Mouse (Mus musculus) granulocyte monocyte progenitor cell, adult 5-6 weeks (primary cell): Measurements from ENCODE around the gene B4galnt2. TPM values are rescaled to one million over a fixed set of nuclear protein-coding genes. Genes with fewer than 3 reads are reported as not detected.
"Not testable (repeated sequence)": the region's sequence is repeated elsewhere in the genome, so short reads cannot be mapped to it uniquely, and the experiment has no call there.

Experiments
- ATAC-seq: replicated peaks from 2 replicates; pipeline ENCODE4 v1.8.0; 2016; ENCODE audit warnings: mild to moderate bottlenecking, moderate TSS enrichment, inconsistent platforms; ENCODE audit not compliant: poor library complexity, severe bottlenecking
- total RNA-seq, 2 experiments: library from RNA; stranded (forward) in 1 of 2; stranded (reverse) in 1 of 2; fragments of 200-712, 200-1000 nt in 1 of 2; fragments of >200 nt in 1 of 2; fragmentation: Nextera tagmentation in 1 of 2; gene quantifications; 2 replicates each; pipeline ENCODE4 v1.2.3; 2014 to 2017

The B4galnt2 gene
- total RNA-seq (2014; fragmentation: Nextera tagmentation) (not detected in 2 replicates), total RNA-seq (2017) (not detected in 2 replicates)

- peak; percentile 17; the same call in 1 of the 2 replicates for ATAC-seq
These were observed at the start of gene B4galnt2 for GRCm38 (mm10) chr11:95914571-95914991. Gene B4galnt2, minus strand, starts transcription at chr11:95914891.

- ATAC-seq, result 0 out of 2 replicates have a peak, but pooled peaks have one; percentile 20
These were observed 48.6 kb upstream of the B4galnt2 start for GRCm38 (mm10) chr11:95963304-95963703.

GRCm38 (mm10) chr11:95959152-95959551 lies 44.5 kb upstream of the B4galnt2 start:
- ATAC-seq, result no peak; the same call in 1 of the 2 replicates

GRCm38 (mm10) chr11:95958251-95958650 lies 43.6 kb upstream of the B4galnt2 start:
- no peak for ATAC-seq

GRCm38 (mm10) chr11:95957407-95957806 lies 42.7 kb upstream of the B4galnt2 start:
- no peak for ATAC-seq

- ATAC-seq, result no peak
These were observed 38.6 kb upstream of the B4galnt2 start for GRCm38 (mm10) chr11:95953313-95953712.

- no peak for ATAC-seq
These were observed 31.3 kb upstream of the B4galnt2 start for GRCm38 (mm10) chr11:95945838-95946472.

- ATAC-seq, result no peak
These were observed 25.3 kb upstream of the B4galnt2 start for GRCm38 (mm10) chr11:95939828-95940507.

GRCm38 (mm10) chr11:95936409-95936808 lies 21.7 kb upstream of the B4galnt2 start:
- no peak for ATAC-seq

GRCm38 (mm10) chr11:95932168-95932567 lies 17.5 kb upstream of the B4galnt2 start:
- not testable (repeated sequence) for ATAC-seq

GRCm38 (mm10) chr11:95926398-95926797 lies 11.7 kb upstream of the B4galnt2 start:
- no peak for ATAC-seq

GRCm38 (mm10) chr11:95925976-95926375 lies 11.3 kb upstream of the B4galnt2 start:
- no peak for ATAC-seq

GRCm38 (mm10) chr11:95924215-95924614 lies 9.5 kb upstream of the B4galnt2 start:
- ATAC-seq, result no peak

GRCm38 (mm10) chr11:95923477-95923876 lies 8.8 kb upstream of the B4galnt2 start:
- not testable (repeated sequence) for ATAC-seq

GRCm38 (mm10) chr11:95921991-95922621 lies 7.4 kb upstream of the B4galnt2 start:
- no peak for ATAC-seq

GRCm38 (mm10) chr11:95916426-95916825 lies 1.7 kb upstream of the B4galnt2 start:
- no peak for ATAC-seq

GRCm38 (mm10) chr11:95915006-95915710 lies 467 bp upstream of the B4galnt2 start:
- ATAC-seq, result no peak

- no peak for ATAC-seq
These were observed 628 bp downstream of the B4galnt2 start for GRCm38 (mm10) chr11:95913959-95914566.

- no peak for ATAC-seq
These were observed 3.1 kb downstream of the B4galnt2 start for GRCm38 (mm10) chr11:95911579-95911978.
